Mouse (Mus musculus): ENCODE data around the gene Ell.
A peak's percentile ranks its signal among the peaks of the same experiment; 100 is the strongest.

Ell gene

GRCm38 (mm10) chr8:70538633-70539076, 602 bp upstream of the Ell start:
- peak; percentile 99 for DNase-seq

- DNase-seq = no peak
Measured at GRCm38 (mm10) chr8:70540013-70540506, 803 bp downstream of the Ell start.

GRCm38 (mm10) chr8:70540507-70541071, 1.3 kb downstream of the Ell start:
- no peak for DNase-seq

GRCm38 (mm10) chr8:70541081-70541480, 1.8 kb downstream of the Ell start:
- DNase-seq = no peak

- no peak for DNase-seq
Measured at GRCm38 (mm10) chr8:70544200-70544687, 5.0 kb downstream of the Ell start.

DNA sequence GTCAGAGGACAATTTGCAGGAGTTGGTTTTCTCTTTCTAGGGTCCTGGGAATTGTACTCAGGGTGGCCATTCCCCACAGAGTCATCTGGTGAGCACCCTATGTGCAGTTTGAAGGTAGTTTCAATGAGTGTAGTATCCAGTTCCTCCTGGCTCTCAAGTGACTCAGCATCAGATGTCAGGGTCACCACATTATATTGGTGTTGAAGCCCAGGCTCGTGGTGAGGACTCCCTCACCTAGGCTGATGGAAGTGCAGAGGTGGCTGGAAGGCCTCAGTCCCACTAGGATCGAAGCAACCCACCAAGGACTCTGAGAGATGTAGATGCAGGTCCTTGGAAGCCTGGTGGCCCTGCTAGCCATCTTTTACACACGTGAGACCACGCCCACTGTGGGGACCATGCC, 7.2 kb downstream of the Ell start:
- no peak for DNase-seq

DNA sequence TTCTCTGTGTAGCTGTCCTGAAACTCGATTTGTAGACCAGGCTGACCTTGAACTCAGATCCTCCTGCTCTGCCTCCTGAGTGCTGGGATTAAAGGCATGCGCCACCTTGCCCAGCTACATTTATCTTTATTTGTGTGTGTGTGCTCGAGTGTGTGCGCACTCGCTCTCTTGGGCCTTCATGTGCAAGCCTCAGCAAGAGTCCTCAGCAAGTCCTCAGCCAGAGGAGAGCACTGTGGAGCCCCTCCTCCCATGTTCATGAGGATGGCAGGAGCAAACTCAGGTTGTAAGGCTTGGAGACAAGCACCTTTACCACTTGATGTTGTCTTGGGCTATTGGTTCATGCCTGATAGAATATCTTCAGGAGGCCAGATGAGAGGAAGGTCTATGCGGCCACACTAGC, 8.5 kb downstream of the Ell start:
- DNase-seq = no peak

DNA sequence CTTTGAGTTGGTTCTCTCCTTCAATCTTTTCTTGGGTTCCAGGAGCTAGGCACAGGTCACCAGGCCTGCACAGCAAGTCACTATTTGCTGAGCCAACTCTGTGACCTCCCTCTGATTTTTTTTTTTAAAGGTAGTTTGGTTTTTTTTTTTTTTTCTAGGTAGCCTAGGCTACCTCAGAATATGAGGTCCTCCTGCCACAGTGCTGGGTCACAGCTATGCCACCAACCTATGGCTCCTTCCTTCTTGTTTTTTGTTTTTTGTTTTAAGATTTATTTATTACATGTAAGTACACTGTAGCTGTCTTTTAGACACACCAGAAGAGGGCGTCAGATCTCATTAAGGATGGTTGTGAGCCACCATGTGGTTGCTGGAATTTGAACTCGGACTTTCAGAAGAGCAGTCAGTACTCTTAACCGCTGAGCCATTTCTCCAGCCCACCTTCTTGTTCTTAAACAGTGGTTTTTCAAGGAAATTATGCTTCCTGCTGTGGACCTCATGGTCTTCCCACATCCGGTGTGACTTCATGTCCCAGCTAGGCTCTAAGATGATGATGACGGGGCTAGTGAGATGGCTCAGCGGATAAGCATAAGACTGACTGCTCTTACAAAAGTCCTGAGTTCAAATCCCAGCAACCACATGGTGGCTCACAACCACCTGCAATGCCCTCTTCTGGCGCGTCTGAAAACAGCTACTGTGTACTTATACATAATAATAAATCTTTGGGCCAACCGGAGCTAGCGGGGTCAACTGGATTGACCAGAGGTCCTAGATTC, 10.3 kb downstream of the Ell start:
- DNase-seq = no peak

- DNase-seq = no peak
Measured at GRCm38 (mm10) chr8:70551558-70552161, 12.4 kb downstream of the Ell start.

DNA sequence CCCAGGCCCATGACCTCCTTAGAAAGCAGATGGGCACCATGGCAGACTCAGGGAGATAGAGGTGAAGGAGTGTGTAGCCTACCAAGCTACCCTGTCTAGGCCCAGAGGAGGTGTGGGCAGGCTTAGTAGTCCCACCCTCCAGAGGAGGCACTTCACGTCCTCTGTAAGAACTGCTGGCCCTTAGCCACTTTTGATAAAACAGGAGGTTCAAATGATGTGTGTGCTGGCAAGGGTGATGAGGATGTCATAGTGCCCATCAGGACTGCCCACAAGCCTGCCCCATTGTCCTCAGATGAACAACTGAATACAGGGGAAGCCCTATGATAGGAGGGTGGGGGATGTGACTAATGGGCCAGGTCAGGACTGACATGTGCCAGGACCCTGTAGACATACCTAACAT, 13.6 kb downstream of the Ell start:
- DNase-seq = no peak

- DNase-seq = peak; percentile 73
Measured at GRCm38 (mm10) chr8:70553740-70554139, 14.5 kb downstream of the Ell start.

- no peak for DNase-seq
Measured at GRCm38 (mm10) chr8:70555079-70555747, 16.0 kb downstream of the Ell start.

DNA sequence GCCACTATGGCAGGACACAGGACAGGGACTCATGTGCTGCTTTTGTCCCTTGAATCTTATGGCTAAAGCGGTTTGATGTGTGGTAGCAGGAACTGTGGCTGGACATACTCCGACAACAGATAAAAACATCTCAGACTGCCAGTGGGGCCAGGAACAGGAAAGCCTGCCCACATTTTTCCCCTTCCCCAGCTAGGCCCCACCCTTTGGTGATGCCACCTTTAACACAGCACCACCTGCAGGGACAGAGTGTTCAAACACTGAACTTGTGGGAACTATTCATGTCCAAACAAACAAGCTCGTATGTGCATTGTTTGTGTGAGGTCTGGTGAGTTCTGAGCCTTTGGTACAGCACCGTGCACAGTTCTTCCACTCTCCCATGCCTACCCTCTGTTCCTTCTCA, 19.1 kb downstream of the Ell start:
- DNase-seq = no peak

DNA sequence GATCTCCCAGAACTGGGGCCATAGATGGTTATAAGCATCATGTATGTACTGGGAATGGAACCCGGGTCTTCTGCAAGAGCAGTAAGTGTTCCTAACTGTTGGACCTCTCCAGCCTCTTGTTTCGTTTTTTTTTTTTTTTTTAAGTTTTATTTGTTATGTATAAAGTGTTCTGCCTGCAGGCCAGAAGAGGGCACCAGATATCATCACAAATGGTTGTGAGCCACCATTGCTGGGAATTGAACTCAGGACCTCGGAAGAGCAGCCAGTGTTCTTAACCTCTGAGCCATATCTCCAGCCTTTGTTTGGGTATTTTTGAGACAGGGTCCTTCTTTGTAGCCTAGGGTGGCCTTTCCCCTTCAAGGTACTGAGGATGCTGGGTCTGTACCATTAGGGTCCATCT, 19.7 kb downstream of the Ell start:
- no peak for DNase-seq

DNA sequence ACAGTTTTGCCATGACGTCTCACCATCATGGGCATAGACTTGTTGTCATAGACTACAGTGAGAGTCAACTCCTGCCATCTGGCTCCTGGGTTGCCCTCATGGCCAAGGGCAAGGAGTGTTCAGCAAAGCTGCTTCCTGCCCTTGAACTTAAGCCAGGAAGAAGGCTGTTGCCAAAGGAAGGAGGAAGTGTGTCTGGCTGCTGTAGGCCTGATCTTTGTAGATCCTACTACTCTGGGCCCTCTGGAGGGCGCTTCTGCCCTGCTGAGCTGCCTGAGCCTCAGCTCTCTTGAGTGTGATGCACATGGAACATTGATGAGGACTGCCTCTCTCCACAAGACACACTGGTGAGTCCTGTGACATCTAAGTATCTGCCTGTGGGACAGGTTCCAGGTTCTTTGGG, 20.8 kb downstream of the Ell start:
- DNase-seq = peak; percentile 40

DNA sequence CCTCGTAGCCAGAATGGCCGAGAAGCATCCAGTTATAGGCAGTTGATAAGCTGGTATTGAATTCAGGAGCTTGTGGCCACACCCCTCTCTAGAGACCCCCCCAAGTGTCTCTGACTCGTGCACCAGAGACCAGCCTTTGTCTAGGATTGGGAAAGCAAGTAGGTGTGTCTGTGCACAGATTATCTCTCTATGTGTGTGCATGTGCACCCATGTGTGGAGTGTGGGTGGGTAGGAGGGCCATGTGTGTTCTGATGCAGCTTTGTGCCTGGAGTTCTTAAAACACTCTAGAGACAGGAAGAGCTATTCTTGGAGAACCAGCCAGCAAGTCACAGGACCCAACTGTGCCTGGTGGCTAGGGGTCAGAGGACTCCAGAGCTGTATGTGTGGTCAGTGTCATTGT, 21.3 kb downstream of the Ell start:
- DNase-seq = no peak

DNA sequence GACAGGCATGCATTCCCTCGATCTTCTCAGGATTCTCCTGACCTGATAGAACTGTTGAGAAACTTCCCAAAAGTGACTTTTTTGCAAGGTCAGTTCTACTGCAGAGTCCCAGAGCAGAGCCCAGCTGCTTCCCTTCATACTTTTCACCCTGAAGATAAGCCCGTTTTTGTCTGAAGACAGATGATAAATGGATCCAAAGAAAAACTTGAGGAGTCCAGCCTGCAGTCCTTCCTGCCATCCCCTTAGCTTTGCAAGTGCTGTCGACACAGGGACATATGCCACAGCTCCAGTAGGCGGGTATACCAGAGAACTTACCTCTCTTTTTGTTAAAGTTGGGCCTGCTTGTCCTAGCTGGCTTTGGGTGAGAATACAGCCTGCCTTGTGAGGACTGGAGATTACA, 22.1 kb downstream of the Ell start:
- no peak for DNase-seq

- DNase-seq = no peak
Measured at GRCm38 (mm10) chr8:70561809-70562535, 22.7 kb downstream of the Ell start.

GRCm38 (mm10) chr8:70562802-70563201, 23.5 kb downstream of the Ell start:
- no peak for DNase-seq

DNA sequence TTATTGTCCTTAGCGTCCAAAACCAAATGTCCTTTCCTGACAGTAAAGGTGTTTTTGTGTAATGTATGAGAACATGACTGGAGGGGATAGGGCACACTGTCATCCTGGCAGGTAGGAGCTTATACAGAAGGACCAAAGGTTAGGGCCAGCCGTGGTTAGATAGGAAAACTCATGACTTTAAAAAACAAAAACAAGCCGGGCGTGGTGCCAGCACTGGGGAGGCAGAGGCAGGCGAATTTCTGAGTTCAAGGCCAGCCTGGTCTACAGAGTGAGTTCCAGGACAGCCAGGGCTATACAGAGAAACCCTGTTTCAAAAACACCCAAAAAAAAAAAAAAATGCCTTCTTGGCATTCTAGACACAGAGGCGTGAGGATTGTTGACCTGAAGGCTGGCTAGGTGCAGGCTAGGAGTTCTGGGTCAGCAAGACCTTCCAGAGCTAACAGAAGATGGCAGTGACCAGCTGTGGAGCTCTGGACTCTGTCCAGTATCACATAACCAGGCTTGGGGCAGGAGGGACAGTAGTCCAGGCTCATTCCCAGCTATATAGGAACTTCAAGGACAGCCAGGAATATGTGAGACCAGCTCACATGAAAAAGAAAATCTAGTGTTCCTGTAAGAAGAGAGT, 24.6 kb downstream of the Ell start:
- DNase-seq = no peak

DNA sequence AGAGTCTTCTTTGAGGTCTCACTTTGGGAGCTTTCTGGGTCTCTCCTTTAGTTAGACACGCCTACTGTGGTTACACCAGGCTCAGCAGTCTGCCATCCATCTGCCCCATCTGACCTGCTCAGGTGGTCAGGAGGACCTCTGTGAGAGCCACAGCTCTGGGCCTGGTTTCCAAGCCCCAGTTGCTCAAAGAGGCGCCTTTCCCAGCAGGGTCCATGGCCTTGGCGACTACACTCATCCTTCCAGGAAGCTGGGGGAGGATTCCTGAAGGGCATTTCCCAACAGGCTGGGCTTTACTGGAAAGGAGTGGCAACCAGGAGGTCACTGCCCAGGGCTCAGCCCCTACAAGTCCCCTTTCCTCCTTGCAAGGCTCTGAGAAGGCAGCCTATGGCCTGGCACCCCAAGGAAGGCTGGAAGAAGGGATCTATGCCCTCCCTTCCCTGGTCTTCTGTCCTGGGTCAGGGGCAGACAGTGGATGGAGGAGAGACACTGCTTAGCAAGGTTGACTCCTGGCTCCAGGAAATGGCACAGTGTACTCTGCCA, 25.5 kb downstream of the Ell start:
- no peak for DNase-seq

DNA sequence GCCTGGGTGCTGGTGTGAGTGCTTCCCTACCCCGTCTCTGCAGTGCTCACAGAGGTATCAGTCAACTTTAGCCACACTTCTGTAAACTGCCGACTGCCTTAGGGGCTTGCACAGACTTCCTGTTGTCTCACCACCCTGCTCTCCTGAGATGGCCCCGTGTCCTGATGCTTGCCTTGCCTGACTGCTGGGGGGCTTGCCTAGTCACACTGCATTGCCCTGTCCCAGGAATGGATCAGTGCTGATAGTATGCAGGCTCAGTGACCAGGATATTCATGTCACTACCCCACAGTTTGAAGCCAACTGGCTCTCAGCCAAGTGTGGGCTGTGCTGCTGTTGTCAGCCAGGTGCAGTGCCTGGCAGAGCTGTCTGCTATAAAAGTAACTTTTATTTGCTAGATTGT, 26.3 kb downstream of the Ell start:
- DNase-seq = no peak
